Mouse (Mus musculus) bone marrow macrophage, adult 2 months (primary cell): ENCODE results near the gene Gtpbp4.

Experiments
- CTCF ChIP-seq: IDR thresholded peaks from 2 replicates; pipeline ENCODE4 v1.5.1; 2012; ENCODE audit warnings: low read depth, mild to moderate bottlenecking, low read length, moderate library complexity
- POLR2A ChIP-seq: IDR thresholded peaks from 2 replicates; pipeline ENCODE4 v1.6.1; 2012; ENCODE audit warnings: mild to moderate bottlenecking, low read depth, low read length, borderline replicate concordance

DNA sequence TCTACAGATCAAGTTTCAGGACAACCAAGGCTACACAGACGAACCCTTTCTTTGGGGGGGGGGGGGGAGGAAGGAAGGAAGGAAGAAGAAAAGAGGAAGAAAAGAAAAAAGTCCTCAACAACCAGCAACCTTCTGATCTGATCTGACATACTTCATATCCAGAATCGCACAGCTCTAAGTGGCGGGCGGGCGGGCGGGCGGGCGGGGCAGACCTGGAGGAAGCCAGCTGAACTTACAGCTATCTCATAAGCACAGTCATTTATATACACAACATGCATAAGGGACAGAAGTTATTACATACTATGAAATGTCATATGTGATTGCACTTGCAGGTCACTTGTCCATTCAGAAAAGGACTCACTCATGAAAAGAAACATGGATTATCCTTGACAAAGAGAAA is 3.6 kb upstream of the Gtpbp4 start:
- no peak for TF ChIP-seq CTCF
- TF ChIP-seq POLR2A, result no peak
